Mouse (Mus musculus): ENCODE data around the gene Hist1h1c. TPM values are rescaled to one million over a fixed set of nuclear protein-coding genes. Genes with fewer than 3 reads are reported as not detected.
"Not testable (repeated sequence)": the region's sequence is repeated elsewhere in the genome, so short reads cannot be mapped to it uniquely, and the experiment has no call there.

Hist1h1c gene
- total RNA-seq (2017), result 712 and 764 TPM in 2 replicates

DNA sequence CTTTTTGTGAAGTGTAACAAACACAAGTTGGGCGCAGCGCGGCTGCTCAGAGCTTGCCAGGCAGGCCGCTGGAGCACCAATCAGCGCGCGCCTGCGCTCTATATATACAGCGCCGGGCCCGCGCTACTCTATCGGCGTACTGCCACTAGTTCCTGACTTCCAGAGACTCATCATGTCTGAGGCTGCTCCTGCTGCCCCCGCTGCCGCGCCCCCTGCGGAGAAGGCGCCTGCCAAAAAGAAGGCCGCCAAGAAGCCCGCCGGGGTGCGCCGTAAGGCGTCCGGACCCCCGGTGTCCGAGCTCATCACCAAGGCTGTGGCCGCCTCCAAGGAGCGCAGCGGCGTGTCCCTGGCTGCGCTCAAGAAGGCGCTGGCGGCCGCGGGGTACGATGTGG lies at the start of gene Hist1h1c:
TSS of gene Hist1h1c (plus strand) at position 132 of the 392 bp plus-strand sequence.
- ATAC-seq (ENCODE audit: extremely low read depth, insufficient number of reproducible peaks, low FRiP score, poor library complexity, severe bottlenecking), result peak; percentile 76

GRCm38 (mm10) chr13:23688956-23689355 lies 49.7 kb upstream of the Hist1h1c start:
- ATAC-seq (ENCODE audit: extremely low read depth, insufficient number of reproducible peaks, low FRiP score, poor library complexity, severe bottlenecking), result no peak

DNA sequence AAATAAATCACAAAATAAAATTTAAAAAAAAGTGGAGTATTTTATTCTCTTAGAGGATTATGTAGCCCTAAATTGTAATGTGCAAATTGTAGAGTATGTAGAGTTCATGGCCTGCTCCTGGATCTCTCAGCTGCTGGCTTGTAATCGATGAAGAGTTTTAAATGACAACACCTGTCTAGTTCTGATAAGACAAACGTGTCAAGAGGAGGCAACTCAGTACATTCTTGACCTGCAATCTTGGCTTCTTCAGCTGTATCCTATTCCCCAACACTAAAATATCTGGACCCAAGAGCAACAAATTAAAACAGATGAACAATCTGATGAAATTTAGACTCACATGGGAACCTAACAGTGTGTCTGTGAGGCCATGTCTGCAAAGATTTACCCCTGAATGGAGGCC lies 49.1 kb upstream of the Hist1h1c start:
- no peak for ATAC-seq (ENCODE audit: extremely low read depth, insufficient number of reproducible peaks, low FRiP score, poor library complexity, severe bottlenecking)

- ATAC-seq (ENCODE audit: extremely low read depth, insufficient number of reproducible peaks, low FRiP score, poor library complexity, severe bottlenecking), result no peak
Measured at GRCm38 (mm10) chr13:23693856-23694440, 44.7 kb upstream of the Hist1h1c start.

DNA sequence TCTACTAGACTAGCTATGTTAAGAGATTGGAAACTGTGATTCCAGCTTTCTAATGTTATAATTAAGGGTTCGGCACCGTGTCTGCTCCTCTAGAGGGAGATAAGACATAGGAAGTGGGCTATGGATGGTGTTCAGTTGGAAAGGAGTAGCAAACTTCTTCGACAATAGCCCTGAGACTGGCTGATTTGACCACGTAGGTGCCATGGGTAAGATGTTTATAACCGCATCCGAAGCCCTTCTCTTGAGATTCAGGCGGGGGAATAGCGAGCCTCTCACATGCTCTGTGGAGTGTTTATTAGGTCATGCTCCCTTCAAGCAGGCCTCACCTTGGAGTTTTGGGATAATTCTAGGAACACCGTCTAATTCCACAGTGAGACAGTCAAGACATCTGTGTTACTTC lies 43.7 kb upstream of the Hist1h1c start:
- ATAC-seq (ENCODE audit: extremely low read depth, insufficient number of reproducible peaks, low FRiP score, poor library complexity, severe bottlenecking), result no peak

GRCm38 (mm10) chr13:23695514-23695913 lies 43.1 kb upstream of the Hist1h1c start, which contains the start of gene Hist1h1t:
Gene Hist1h1t (plus strand): TSS chr13:23695814.
- ATAC-seq (ENCODE audit: extremely low read depth, insufficient number of reproducible peaks, low FRiP score, poor library complexity, severe bottlenecking), result no peak

DNA sequence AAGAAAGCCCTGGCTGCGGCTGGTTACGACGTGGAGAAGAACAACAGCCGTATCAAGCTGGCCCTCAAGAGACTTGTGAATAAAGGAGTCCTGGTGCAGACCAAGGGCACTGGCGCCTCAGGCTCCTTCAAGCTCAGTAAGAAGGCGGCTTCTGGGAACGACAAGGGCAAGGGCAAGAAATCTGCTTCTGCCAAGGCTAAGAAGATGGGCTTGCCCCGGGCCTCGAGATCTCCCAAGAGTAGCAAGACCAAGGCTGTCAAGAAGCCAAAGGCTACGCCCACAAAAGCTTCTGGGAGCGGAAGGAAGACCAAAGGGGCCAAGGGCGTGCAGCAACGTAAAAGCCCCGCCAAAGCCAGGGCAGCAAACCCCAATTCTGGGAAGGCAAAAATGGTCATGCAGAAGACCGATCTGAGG lies 42.5 kb upstream of the Hist1h1c start:
- ATAC-seq (ENCODE audit: extremely low read depth, insufficient number of reproducible peaks, low FRiP score, poor library complexity, severe bottlenecking), result no peak

DNA sequence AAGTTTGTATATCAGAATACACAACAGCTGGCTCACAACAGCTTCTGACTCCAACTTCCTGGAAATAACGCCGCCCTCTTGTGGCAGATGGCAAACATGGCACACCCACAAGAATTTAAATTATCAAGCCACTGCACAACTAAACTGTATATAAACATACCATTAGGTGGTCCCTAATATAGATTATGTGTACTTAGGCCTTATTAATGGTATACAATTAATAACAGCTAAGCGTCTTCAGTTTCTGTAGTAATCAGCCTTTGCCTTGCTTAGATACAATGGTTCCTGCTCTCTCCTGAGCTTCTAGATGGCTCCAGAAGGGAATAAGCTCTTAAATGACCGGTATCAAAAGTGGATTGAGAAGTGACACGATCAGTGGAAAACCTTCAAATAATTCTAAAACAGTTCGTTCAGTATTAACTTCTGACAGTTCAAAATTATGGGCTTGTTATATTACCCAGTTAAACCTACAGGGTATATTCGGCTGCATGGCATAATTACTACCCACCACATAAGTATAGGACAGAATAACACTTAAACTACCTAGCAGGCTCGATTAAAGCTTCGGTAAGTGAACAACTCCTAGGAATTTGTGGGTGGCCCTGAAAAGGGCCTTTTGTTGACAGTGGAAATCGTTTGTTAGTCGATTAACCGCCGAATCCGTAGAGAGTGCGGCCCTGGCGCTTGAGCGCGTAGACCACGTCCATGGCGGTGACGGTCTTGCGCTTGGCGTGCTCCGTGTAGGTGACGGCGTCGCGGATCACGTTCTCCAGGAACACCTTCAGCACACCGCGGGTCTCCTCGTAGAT lies 40.9 kb upstream of the Hist1h1c start:
- ATAC-seq (ENCODE audit: extremely low read depth, insufficient number of reproducible peaks, low FRiP score, poor library complexity, severe bottlenecking), result peak; percentile 43; the same call in 1 of the 2 replicates

- peak; percentile 90 for ATAC-seq (ENCODE audit: extremely low read depth, insufficient number of reproducible peaks, low FRiP score, poor library complexity, severe bottlenecking)
Measured at GRCm38 (mm10) chr13:23698300-23698693, 40.3 kb upstream of the Hist1h1c start, which contains the start of gene Hist1h4c. Gene Hist1h4c (minus strand): TSS chr13:23698454.

- no peak for ATAC-seq (ENCODE audit: extremely low read depth, insufficient number of reproducible peaks, low FRiP score, poor library complexity, severe bottlenecking)
Measured at GRCm38 (mm10) chr13:23698996-23699395, 39.6 kb upstream of the Hist1h1c start.

GRCm38 (mm10) chr13:23699767-23700166 lies 38.8 kb upstream of the Hist1h1c start:
- ATAC-seq (ENCODE audit: extremely low read depth, insufficient number of reproducible peaks, low FRiP score, poor library complexity, severe bottlenecking), result no peak

DNA sequence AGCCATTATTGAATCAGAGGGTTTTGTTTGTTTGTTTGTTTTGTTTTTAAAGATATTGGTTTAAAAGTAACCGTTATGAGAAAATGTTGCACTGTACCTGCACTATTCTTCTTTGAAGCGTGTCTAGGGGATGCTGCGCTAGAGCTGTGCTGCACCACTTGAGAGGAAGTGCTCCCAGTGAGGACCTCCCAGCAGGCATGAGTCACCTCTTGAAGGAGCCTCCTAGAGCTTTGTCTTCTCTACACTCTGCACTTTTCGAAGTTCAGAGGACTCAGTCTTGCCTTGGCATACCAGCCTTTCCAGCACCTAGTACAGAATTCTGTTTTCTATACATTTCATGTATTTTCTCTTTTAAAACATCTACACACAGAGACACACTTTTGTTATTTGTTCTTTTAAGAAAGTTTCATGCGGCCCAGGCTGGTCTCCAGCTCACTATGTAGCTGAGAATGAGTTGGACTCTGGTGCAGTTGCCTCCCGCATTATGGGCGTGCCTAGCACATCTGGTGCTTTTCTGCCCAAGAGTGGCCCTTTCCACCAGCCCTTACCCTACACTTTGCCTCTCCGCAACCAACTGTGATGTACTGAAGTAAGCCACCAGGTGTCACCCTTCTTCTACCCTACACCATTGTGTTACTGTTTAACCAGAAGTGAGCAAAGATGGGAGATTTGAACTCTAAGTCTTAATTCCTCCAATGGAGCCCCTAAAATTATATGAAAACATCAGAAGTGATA lies 37.7 kb upstream of the Hist1h1c start:
- ATAC-seq (ENCODE audit: extremely low read depth, insufficient number of reproducible peaks, low FRiP score, poor library complexity, severe bottlenecking), result peak; percentile 77

DNA sequence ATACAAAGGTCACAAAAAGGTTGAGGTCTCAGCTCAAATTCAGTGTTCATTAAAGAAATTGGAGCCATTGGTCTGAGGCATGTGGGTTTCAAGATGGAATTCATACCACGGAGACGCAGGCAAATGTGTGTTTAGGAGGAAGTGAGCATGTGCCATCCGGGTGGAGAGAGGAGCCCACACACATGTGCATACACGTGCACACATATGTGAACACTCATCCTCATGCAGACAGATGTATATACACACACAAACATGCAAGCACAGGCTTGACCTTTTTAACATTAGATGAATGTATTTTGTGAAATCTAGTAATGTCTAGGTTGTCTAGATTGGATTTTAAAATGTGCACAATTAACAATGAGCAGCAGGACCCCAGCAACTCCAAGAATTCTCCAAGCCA lies 36.4 kb upstream of the Hist1h1c start:
- no peak for ATAC-seq (ENCODE audit: extremely low read depth, insufficient number of reproducible peaks, low FRiP score, poor library complexity, severe bottlenecking)

- not testable (repeated sequence) for ATAC-seq (ENCODE audit: extremely low read depth, insufficient number of reproducible peaks, low FRiP score, poor library complexity, severe bottlenecking)
Measured at GRCm38 (mm10) chr13:23702801-23703200, 35.8 kb upstream of the Hist1h1c start.

- ATAC-seq (ENCODE audit: extremely low read depth, insufficient number of reproducible peaks, low FRiP score, poor library complexity, severe bottlenecking), result no peak
Measured at GRCm38 (mm10) chr13:23705751-23706356, 32.8 kb upstream of the Hist1h1c start.

DNA sequence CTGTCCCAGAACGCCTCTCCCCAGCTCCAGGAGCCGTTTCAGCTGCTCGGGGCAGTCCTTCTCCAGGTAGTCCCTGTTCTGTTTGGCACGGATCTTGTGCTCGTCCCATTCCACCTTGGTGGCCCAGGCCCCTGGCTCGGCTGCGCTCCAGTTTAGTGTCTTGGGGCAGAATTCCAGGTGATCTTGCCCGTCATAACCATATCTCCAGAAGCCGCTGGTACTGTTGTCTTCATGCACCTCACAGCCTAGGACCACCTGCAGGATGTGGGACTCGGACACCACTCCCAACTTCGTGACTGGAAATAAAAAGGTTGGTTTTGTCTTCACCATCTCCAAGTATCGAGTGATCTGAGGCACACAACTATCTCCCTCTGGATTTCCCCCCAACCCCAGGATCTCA lies 31.8 kb upstream of the Hist1h1c start:
- ATAC-seq (ENCODE audit: extremely low read depth, insufficient number of reproducible peaks, low FRiP score, poor library complexity, severe bottlenecking), result no peak

DNA sequence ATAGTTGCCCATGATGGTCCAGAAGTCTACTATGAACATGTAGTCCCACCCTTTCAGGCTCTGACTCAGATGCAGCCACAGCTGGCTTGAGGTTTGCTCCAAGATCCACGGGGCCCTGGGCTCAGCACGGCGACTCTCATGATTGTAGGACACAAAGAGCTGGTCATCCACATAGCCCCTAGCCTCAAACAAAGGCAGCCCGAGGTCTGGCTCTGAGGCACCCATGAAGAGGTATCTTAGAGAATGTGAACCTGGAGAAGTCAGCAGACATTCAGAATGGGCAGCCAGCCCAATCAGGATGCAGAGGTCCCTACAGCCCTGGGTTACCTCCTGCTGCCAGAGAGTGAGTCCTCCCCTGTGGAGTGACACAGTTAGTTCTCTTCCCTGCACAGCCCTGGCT lies 30.6 kb upstream of the Hist1h1c start:
- no peak for ATAC-seq (ENCODE audit: extremely low read depth, insufficient number of reproducible peaks, low FRiP score, poor library complexity, severe bottlenecking)

GRCm38 (mm10) chr13:23708654-23709053 lies 30.0 kb upstream of the Hist1h1c start:
- ATAC-seq (ENCODE audit: extremely low read depth, insufficient number of reproducible peaks, low FRiP score, poor library complexity, severe bottlenecking), result no peak

GRCm38 (mm10) chr13:23709714-23710373 lies 28.8 kb upstream of the Hist1h1c start:
- ATAC-seq (ENCODE audit: extremely low read depth, insufficient number of reproducible peaks, low FRiP score, poor library complexity, severe bottlenecking), result peak; percentile 9; the same call in 1 of the 2 replicates
